Mouse (Mus musculus) heart, embryonic 16.5 days (tissue): ENCODE results near the gene Carmil1. TPM values are rescaled to one million over a fixed set of nuclear protein-coding genes. Genes with fewer than 3 reads are reported as not detected.

Experiments
- ATAC-seq: fragments of 200-750 bp; cut with Nextera tagmentation; replicated peaks from 2 replicates; pipeline ENCODE4 v1.8.0; 2017; ENCODE audit warnings: moderate number of reproducible peaks; ENCODE audit not compliant: insufficient read depth, low FRiP score; ENCODE audit errors: extremely low read depth
- H3K27ac ChIP-seq: fragments of 300-500 bp; sonication (generic); 2 replicates; pipeline ENCODE4 v1.5.1; 2014; ENCODE audit warnings: mild to moderate bottlenecking, low read length, control low read depth, moderate library complexity
- H3K27me3 ChIP-seq: fragments of 300-500 bp; sonication (generic); 2 replicates; pipeline ENCODE4 v1.6.1; 2014; ENCODE audit warnings: low read length, mixed read lengths; ENCODE audit not compliant: control insufficient read depth, insufficient read depth
- H3K36me3 ChIP-seq: fragments of 300-500 bp; sonication (generic); 2 replicates; pipeline ENCODE4 v1.6.1; 2014; ENCODE audit not compliant: control insufficient read depth, insufficient read depth
- H3K4me1 ChIP-seq: fragments of 300-500 bp; sonication (generic); 2 replicates; pipeline ENCODE4 v1.6.1; 2014; ENCODE audit warnings: low read length, mixed read lengths; ENCODE audit not compliant: control insufficient read depth, insufficient read depth
- H3K4me2 ChIP-seq: fragments of 300-500 bp; sonication (generic); 2 replicates; pipeline ENCODE4 v1.6.1; 2014; ENCODE audit warnings: low read depth, mild to moderate bottlenecking, control low read depth, low read length
- H3K4me3 ChIP-seq: fragments of 300-500 bp; sonication (generic); 2 replicates; pipeline ENCODE4 v1.5.1; 2014; ENCODE audit warnings: mild to moderate bottlenecking, control low read depth, low read length
- H3K9ac ChIP-seq: fragments of 300-500 bp; sonication (generic); 2 replicates; pipeline ENCODE4 v1.6.1; 2014; ENCODE audit warnings: low read length, control low read depth
- H3K9me3 ChIP-seq: fragments of 300-500 bp; sonication (generic); replicated peaks from 2 replicates; pipeline ENCODE4 v1.6.1; 2016; ENCODE audit warnings: low read length; ENCODE audit not compliant: control insufficient read depth
- WGBS: fragments of 180-500 bp; shearing (Covaris S2); extraction: QIAGEN DNeasy Blood & Tissue Kit; methylation state at CpG from one replicate; pipeline ENCODE4 v1.1.7; 2014; 5-methylcytosine and 5-hydroxymethylcytosine counted together
- polyA plus RNA-seq: library from polyadenylated mRNA; unstranded; fragments of >200 nt; fragmentation: Nextera tagmentation; extraction: Ambion mirVana; gene quantifications from 2 replicates; pipeline ENCODE4 v1.2.1, GENCODE M21; 2015

Carmil1 gene
- polyA plus RNA-seq, 1 experiment from 2014 or later: 8.4 TPM

DNA sequence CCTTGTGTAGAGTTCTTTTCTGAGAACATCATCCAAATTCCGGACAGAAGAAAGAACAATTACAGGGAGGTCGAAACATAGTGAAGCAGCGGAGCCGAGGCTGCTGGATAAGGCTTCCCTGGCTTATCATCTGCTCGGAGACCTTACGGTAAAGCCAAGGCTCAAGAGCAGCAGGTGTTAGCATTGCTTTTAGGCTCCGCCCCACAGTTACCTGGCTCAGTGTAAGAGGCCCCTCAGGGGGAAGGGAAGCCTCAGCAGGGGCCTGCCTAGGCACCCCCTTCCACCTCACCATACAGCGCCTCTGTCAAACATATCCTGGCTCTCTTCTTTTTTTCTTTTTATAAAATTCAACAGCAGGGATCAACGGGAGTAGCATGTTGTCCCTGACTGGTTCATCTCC is 286.6 kb downstream of the Carmil1 start:
- H3K4me1 ChIP-seq: no peaks in the 10 kb centered on the region
- H3K27ac ChIP-seq: no peak overlapping the region
- no peaks in the 10 kb centered on the region for H3K36me3 ChIP-seq
- no peak overlapping the region for H3K4me3 ChIP-seq
- no peak overlapping the region for H3K4me2 ChIP-seq
- 14% methylated on average over 9 of the region's 9 CpGs for WGBS
- no peak for ATAC-seq
- H3K9me3 ChIP-seq: no peaks in the 10 kb centered on the region
- no peak overlapping the region for H3K9ac ChIP-seq
- peaks cover 37% of the 10 kb centered on the region for H3K27me3 ChIP-seq

DNA sequence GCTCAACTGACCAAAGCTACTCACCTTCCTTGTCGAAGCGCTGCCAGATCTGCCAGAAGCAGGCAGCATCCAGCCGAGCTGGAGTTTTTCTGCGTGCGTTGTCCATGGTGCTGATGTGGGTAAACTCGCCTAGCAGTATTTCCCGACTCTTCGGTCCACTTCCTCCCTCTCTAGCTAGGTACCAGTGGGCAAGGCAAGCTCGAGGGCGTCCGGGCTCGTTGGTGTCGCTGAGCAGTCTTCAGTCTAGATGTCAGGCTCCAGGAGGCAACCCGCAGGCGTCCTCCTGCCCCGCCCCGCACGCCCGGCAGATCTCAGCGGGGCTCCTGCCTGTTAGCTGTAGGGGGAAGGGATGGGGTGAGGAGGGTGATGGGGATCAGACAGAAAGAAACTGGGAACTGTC is 289.7 kb downstream of the Carmil1 start, which contains the start of gene Scgn:
Scgn (minus strand) TSS at position 287 of the 400 bp plus-strand sequence.
- Histone ChIP-seq H3K27me3 (peaks cover 37% of the 10 kb centered on the region), H3K4me1 (no peaks in the 10 kb centered on the region), H3K36me3 (no peaks in the 10 kb centered on the region), H3K9me3 (no peaks in the 10 kb centered on the region), H3K27ac (no peak within 1 kb of the TSS), H3K9ac (no peak within 1 kb of the TSS), H3K4me2 (no peak within 1 kb of the TSS), H3K4me3 (no peak within 1 kb of the TSS)
- ATAC-seq: no peak
- WGBS: under 1% methylated on average over 20 of the region's 20 CpGs

DNA sequence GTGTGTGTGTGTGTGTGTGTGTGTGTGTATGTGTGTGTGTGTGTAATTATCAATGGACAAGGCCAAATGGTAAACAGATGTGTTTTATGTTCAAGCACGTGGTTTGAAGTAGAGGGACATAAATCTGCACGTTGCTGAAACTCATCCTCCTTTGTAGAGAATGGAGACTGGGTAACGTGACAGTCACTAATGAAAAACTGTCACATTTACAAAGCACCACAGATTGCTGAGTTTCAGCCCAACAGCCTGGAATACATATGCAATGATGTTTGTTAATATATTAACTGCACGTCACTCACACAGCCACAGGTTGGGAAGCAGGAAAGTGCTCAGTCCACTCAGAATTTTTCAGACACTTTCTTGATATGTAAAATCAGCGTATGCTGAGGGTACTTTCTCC is 290.1 kb downstream of the Carmil1 start:
- no peaks in the 10 kb centered on the region for H3K4me1 ChIP-seq
- H3K27me3 ChIP-seq: peaks cover 37% of the 10 kb centered on the region
- no peak overlapping the region for H3K4me3 ChIP-seq
- ATAC-seq: no peak
- no peaks in the 10 kb centered on the region for H3K9me3 ChIP-seq
- no peak overlapping the region for H3K4me2 ChIP-seq
- no peaks in the 10 kb centered on the region for H3K36me3 ChIP-seq
- no peak overlapping the region for H3K9ac ChIP-seq
- no peak overlapping the region for H3K27ac ChIP-seq
- 41% methylated on average over 5 of the region's 5 CpGs for WGBS

DNA sequence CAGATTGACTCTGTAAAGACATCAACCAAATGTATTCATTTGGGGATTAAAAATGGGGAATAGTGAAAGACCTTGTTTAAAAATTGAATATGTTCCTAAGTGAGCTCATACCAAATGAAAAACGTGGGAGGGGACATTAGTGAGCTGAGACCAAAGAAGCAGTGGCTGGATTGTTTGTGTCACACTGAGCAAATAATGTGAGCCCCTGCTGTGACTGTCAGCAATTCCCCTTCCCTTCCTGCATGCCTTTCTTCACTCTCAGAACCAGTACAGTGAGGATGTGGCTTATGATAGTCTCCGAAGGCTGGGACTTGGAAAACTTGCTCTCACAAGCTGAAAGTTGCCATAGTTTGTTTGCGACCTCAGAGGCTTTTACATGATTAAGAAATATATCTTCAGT is 295.5 kb downstream of the Carmil1 start:
- H3K4me2 ChIP-seq: no peak overlapping the region
- no peaks in the 10 kb centered on the region for H3K4me1 ChIP-seq
- no peak for ATAC-seq
- H3K27me3 ChIP-seq: peaks cover 4% of the 10 kb centered on the region; the same call in 1 of the 2 replicates
- no peak overlapping the region for H3K27ac ChIP-seq
- H3K4me3 ChIP-seq: no peak overlapping the region
- 43% methylated on average over 3 of the region's 3 CpGs for WGBS
- H3K9me3 ChIP-seq: no peaks in the 10 kb centered on the region
- no peaks in the 10 kb centered on the region for H3K36me3 ChIP-seq
- no peak overlapping the region for H3K9ac ChIP-seq

DNA sequence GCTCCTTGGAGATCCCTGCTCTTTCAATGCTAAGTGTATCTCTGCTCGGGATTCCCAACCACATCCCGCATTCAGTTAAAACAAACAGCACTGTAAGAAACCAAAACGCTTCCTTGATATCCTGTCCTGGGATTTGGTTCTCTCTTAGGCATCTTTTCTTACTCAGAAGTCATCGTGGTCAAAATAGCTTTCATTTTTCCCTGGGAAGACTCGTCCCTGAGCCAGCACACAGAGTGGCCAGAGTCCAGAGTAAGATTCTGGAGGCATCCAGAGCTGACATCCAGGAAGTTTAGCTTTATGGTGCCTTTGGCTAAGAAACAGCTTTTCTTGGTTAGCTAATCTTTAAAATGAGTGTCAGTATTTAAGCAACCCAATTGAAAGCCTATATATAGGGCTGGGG is 308.3 kb downstream of the Carmil1 start:
- no peak overlapping the region for H3K4me2 ChIP-seq
- 50% methylated on average over 5 of the region's 5 CpGs for WGBS

DNA sequence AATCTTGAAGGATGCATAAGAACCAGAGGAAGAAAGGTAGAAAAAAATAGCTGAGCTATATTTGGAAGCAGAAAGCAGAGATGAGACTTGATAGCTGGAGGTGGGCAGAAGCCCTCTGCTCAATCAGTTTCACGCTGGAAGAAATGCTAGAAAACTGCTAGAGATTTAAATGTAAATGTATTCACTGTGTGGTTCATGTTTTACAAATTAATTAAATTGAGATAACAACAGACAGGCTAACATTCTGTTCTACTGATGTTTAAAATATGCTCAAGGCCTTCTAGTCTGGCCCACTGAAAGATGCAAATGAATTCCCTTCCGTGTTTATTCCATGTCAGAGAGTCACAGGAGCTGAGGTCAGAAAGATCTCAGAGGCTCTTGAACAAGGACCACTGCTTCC is 308.7 kb downstream of the Carmil1 start:
- H3K36me3 ChIP-seq: no peaks in the 10 kb centered on the region
- 59% methylated on average over 2 of the region's 2 CpGs for WGBS
- H3K9me3 ChIP-seq: no peaks in the 10 kb centered on the region
- no peak overlapping the region for H3K4me3 ChIP-seq
- H3K27ac ChIP-seq: no peak overlapping the region
- H3K4me1 ChIP-seq: no peaks in the 10 kb centered on the region
- H3K9ac ChIP-seq: no peak overlapping the region
- H3K27me3 ChIP-seq: no peaks in the 10 kb centered on the region
- no peak for ATAC-seq
- H3K4me2 ChIP-seq: no peak overlapping the region

More for the DNA sequence above, 308.3 kb downstream of the Carmil1 start:
- H3K4me3 ChIP-seq: no peak overlapping the region
- no peaks in the 10 kb centered on the region for H3K36me3 ChIP-seq
- no peak overlapping the region for H3K9ac ChIP-seq
- H3K27me3 ChIP-seq: no peaks in the 10 kb centered on the region
- H3K9me3 ChIP-seq: no peaks in the 10 kb centered on the region
- ATAC-seq: no peak
- H3K4me1 ChIP-seq: no peaks in the 10 kb centered on the region
- H3K27ac ChIP-seq: no peak overlapping the region

DNA sequence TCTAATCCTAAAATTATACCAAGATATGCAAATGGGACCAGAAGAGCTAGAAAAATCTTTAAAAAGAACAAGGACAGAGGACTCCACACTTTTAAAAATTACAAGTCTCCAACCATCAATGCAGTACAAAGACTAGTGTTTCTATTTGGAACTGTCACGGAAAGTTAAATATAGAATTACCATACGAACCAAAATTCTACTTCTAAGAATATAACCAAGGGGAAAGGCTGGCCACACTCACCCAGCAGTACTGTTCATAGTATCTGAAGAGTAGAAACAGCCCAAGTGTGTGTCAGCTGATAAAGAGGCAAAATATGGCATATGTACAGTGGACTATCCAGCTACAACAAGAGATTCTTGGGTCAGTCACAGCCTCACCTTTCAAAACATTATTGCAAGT is 315.7 kb downstream of the Carmil1 start:
- no peak overlapping the region for H3K4me2 ChIP-seq
- WGBS: 62% methylated on average over 2 of the region's 2 CpGs
- no peaks in the 10 kb centered on the region for H3K27me3 ChIP-seq
- no peaks in the 10 kb centered on the region for H3K36me3 ChIP-seq
- H3K27ac ChIP-seq: no peak overlapping the region
- no peak for ATAC-seq
- no peaks in the 10 kb centered on the region for H3K9me3 ChIP-seq
- no peaks in the 10 kb centered on the region for H3K4me1 ChIP-seq
- no peak overlapping the region for H3K4me3 ChIP-seq
- H3K9ac ChIP-seq: no peak overlapping the region

Other genes starting within 250 kb of the Carmil1 start
- 0.75 and 2.2 TPM in 2 replicates for gene Cmah, start 46.6 kb upstream of the Carmil1 start, polyA plus RNA-seq